Mouse (Mus musculus): ENCODE results near the gene Adcy4. TPM values are rescaled to one million over a fixed set of nuclear protein-coding genes. Genes with fewer than 3 reads are reported as not detected.
A peak's percentile ranks its signal among the peaks of the same experiment; 100 is the strongest.
"Not testable (repeated sequence)": the region's sequence is repeated elsewhere in the genome, so short reads cannot be mapped to it uniquely, and the experiment has no call there.

Gene Adcy4
- total RNA-seq, 2 experiments from 2014 or later, result 4.6 to 5.2 TPM

GRCm38 (mm10) chr14:55761163-55761562 is 22.7 kb downstream of the Adcy4 start, which contains the start of gene Ltb4r2:
Gene Ltb4r2, plus strand, starts transcription at chr14:55761428.
- intact Hi-C loops (cut with DNase I), result no loop called here
- DNase-seq, result no peak

- DNase-seq, result peak; percentile 86
- intact Hi-C loops (cut with DNase I), result not testable (repeated sequence)
These were observed 23.7 kb downstream of the Adcy4 start for GRCm38 (mm10) chr14:55760156-55760555.

- intact Hi-C loops (cut with DNase I), result no loop called here
- peak; percentile 38 for DNase-seq
These were observed 25.5 kb downstream of the Adcy4 start, which contains the start of gene Cideb for GRCm38 (mm10) chr14:55758363-55758784. Gene Cideb, minus strand, starts transcription at chr14:55758458.

- no peak for DNase-seq
- intact Hi-C loops (cut with DNase I), result no loop called here
These were observed 26.3 kb downstream of the Adcy4 start for GRCm38 (mm10) chr14:55757566-55757965.

- no peak for DNase-seq
- intact Hi-C loops (cut with DNase I), result no loop called here
These were observed 36.6 kb downstream of the Adcy4 start for GRCm38 (mm10) chr14:55747051-55747847.

- intact Hi-C loops (cut with DNase I), result loop anchor here (2.0 kb wide), 1 partner anchor 61 kb away; no protein-coding TSS in a partner anchor
- no peak for DNase-seq
These were observed 38.0 kb downstream of the Adcy4 start for GRCm38 (mm10) chr14:55745861-55746237.

GRCm38 (mm10) chr14:55745180-55745860 is 38.6 kb downstream of the Adcy4 start, which contains the start of the genes Dhrs1 and Nop9:
Gene Dhrs1, minus strand, starts transcription at chr14:55745690.
Gene Nop9, plus strand, starts transcription at chr14:55745693.
- intact Hi-C loops (cut with DNase I), result loop anchor here (2.0 kb wide), 1 partner anchor 61 kb away; no protein-coding TSS in a partner anchor

GRCm38 (mm10) chr14:55743711-55744110 is 40.2 kb downstream of the Adcy4 start:
- peak; percentile 82 for DNase-seq
- intact Hi-C loops (cut with DNase I), result loop anchor here (2.0 kb wide), 1 partner anchor 59 kb away; no protein-coding TSS in a partner anchor

More at GRCm38 (mm10) chr14:55745180-55745860, 38.6 kb downstream of the Adcy4 start, which contains the start of the genes Dhrs1 and Nop9:
- peak; percentile 90 for DNase-seq

GRCm38 (mm10) chr14:55737086-55737687 is 46.7 kb downstream of the Adcy4 start:
- intact Hi-C loops (cut with DNase I), result no loop called here
- DNase-seq, result no peak

GRCm38 (mm10) chr14:55735758-55736157 is 48.1 kb downstream of the Adcy4 start:
- intact Hi-C loops (cut with DNase I), result no loop called here
- no peak for DNase-seq

GRCm38 (mm10) chr14:55735334-55735733 is 48.6 kb downstream of the Adcy4 start:
- intact Hi-C loops (cut with DNase I), result no loop called here

GRCm38 (mm10) chr14:55734869-55735268 is 49.0 kb downstream of the Adcy4 start:
- no peak for DNase-seq
- intact Hi-C loops (cut with DNase I), result no loop called here

More at GRCm38 (mm10) chr14:55735334-55735733, 48.6 kb downstream of the Adcy4 start:
- DNase-seq, result no peak

- intact Hi-C loops (cut with DNase I), result no loop called here
- DNase-seq, result no peak
These were observed 50.0 kb downstream of the Adcy4 start for GRCm38 (mm10) chr14:55733889-55734288.

- intact Hi-C loops (cut with DNase I), result no loop called here
- DNase-seq, result peak; percentile 56
These were observed 53.3 kb downstream of the Adcy4 start for GRCm38 (mm10) chr14:55730531-55731032.

GRCm38 (mm10) chr14:55730116-55730515 is 53.8 kb downstream of the Adcy4 start:
- no peak for DNase-seq
- intact Hi-C loops (cut with DNase I), result no loop called here

- intact Hi-C loops (cut with DNase I), result no loop called here
- no peak for DNase-seq
These were observed 55.8 kb downstream of the Adcy4 start for GRCm38 (mm10) chr14:55727889-55728685.

GRCm38 (mm10) chr14:55726261-55726660 is 57.6 kb downstream of the Adcy4 start:
- no peak for DNase-seq
- intact Hi-C loops (cut with DNase I), result no loop called here

- DNase-seq, result no peak
- intact Hi-C loops (cut with DNase I), result no loop called here
These were observed 59.5 kb downstream of the Adcy4 start for GRCm38 (mm10) chr14:55724411-55724871.

GRCm38 (mm10) chr14:55723433-55723832 is 60.5 kb downstream of the Adcy4 start:
- intact Hi-C loops (cut with DNase I), result no loop called here
- DNase-seq, result no peak

Data from left cerebral cortex, postnatal 4 days (tissue).